Mouse (Mus musculus) erythroid progenitor cell, adult 5-6 weeks (primary cell): ENCODE data around the gene Etfb. TPM values are rescaled to one million over a fixed set of nuclear protein-coding genes. Genes with fewer than 3 reads are reported as not detected.

Source experiments
- ATAC-seq: replicated peaks from 2 replicates; pipeline ENCODE4 v1.8.0; 2016; ENCODE audit warnings: moderate number of reproducible peaks, mild to moderate bottlenecking, moderate TSS enrichment, inconsistent platforms; ENCODE audit not compliant: poor library complexity, low FRiP score, severe bottlenecking
- total RNA-seq, 2 experiments: library from RNA; stranded (forward) in 1 of 2; stranded (reverse) in 1 of 2; fragments of 150-400 nt in 1 of 2; fragments of 186-747, 209-891 nt in 1 of 2; gene quantifications; 2 replicates each; pipeline versions ENCODE4 v1.2.3 to v1.2.4; 2015 to 2017; ENCODE audit warnings: low replicate concordance in 2 of 2

The Etfb gene
- total RNA-seq, 2 experiments from 2014 or later: 46.5 to 70.3 TPM

DNA sequence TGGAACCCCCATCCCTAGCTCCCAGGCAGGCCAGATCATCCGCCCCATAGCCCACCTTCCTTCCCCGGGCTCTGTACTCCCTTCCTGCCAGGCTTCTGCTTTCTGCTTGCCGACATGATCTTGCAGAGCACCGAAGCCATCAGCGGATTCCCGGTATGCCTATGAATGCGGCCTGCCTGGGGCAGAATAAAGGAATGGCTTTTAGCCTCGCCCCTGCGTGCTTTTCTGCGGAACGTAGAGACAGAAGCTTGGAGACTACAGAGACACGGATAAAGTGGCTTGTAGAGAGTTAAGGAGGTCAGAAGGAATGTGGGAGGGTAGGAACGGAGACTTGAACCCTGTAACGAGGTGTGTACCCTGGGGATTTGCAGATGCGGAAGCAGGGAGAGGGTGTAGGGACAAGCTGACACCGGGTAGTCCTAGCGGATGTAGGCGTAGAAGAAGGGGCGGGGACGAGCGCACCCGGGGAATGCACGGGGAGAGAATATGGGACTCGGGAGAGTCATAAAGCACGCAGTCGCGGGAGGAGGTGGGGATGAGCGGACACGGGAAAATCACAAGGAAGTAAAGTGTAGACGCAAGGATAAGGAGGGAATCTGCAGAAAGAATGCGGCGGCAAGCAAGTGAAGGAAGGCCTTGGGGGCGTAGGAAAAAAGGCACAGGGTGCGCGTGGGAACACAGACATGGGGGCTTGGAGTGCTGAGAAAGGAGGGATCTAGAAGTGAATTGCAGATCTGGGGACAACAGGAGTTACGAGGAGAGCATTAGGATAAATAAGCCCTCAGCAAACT, 562 bp upstream of the Etfb start:
- ATAC-seq: peak; percentile 78

GRCm38 (mm10) chr7:43447801-43448200, 3.9 kb downstream of the Etfb start:
- ATAC-seq: no peak

DNA sequence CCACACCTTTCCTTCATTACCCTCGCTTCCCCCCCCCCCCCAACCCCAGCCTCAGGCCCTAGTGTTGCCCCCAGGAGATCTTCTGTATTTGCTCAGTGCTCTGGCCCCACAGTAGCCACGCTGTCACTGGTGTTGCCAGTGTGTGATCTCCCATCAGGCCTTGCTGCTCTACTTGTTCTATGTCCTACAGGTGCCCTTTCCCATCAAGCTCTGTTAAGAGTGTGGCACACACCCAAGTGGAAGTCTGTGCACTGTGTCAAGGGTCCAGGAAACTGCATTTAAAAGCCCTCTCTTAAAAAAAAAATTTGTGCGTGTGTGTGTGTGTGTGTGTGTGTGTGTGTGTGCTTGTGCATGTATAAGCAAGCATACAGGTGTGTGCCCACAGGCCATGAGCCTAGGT, 4.4 kb downstream of the Etfb start:
- no peak for ATAC-seq

- no peak for ATAC-seq
Observed at GRCm38 (mm10) chr7:43449811-43450210, 5.9 kb downstream of the Etfb start.

- ATAC-seq: no peak
Observed at GRCm38 (mm10) chr7:43451726-43452125, 7.8 kb downstream of the Etfb start.

DNA sequence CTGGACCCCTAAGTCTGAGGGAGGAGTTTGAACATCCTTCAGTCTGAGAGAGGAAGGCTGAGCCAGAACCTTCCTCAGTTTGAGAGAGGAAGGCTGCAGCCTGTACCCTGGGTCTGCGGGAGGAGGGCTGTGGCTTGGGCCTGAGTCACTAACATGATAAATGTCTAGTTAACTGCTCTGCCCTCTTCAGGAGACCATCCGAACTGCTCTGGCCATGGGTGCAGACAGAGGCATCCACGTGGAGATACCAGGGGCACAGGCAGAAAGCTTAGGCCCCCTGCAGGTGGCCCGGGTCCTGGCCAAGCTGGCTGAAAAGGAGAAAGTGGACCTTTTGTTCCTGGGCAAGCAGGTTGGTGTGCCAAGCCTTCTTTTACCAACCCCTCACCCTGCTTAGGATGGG, 8.7 kb downstream of the Etfb start:
- 0 out of 2 replicates have a peak, but pooled peaks have one; percentile 18 for ATAC-seq

DNA sequence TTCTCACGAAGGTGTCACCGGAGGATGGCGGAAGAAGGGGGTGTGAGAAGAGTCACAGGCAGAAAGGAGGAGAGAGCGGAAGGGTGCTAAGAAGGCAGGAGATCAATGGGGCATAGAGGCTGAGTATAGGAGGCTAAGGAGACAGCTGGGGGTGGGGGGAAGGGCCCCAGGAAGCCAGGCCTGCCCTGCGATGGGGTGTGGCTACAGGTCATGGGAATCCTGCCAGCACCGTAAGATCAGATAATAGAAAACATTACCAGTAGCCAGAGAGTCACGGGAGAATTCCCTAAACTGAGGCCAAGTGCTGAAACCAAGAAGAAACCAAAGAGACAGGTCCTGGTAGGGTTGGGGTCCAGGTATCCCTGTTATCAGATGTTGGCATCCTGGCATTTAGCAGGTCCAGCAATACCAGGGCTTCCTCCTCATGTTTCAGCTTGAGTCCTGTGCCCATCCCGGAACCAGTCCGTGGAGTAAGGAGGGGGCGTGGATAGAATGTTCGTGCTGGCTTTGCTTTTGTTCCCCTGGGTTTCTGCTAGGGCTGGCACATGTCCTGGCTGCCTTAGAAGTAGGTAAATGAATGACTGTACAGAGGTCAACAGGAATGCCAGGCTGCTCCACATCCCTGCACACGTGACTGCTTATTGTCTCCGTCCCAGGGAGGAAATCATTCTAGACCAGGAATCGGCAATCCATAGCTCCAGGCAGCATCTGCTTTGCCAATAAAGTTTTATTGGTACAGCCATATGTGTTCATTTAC, 9.9 kb downstream of the Etfb start:
- ATAC-seq: no peak

DNA sequence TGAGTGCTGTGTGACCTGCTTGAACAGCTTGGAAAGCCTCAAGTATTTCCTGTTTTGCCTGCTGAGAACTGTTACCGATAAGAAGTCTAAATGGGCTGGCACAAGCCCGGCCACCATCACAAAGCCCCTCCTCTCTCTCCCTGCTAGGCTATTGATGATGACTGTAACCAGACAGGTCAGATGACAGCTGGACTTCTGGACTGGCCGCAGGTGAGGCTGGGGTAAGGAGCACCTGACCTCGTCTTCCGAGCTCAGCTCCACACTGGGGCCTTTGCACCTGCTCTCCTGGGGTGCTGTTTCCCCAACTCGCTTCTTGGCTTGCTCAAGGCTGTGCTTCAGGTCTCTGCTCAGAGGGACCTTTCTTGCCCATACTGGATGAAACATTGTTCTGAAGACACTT, 10.5 kb downstream of the Etfb start:
- ATAC-seq: no peak

DNA sequence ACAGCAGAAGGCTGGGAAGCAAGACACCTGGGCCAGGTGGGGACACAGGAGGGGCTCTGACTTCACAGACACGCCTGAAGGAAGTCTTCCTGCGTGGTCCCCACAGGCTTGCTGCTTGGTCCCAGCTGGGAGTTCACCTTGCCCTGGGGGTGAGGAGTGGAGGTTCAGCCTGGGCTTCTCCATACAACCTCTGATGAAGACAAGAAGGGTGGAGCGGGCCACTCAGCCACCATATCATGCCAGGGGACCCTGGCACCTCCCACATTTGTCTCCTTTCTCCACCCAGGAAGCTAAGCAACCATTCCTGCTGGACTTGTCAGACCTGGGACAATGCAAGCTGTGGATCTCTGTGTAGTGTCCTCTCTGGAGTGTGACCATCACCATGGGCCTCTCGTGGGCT, 19.0 kb downstream of the Etfb start, which contains the start of gene Vsig10l:
TSS of gene Vsig10l (plus strand) at position 301 of the 400 bp plus-strand sequence.
- no peak for ATAC-seq

GRCm38 (mm10) chr7:43463976-43464375, 20.1 kb downstream of the Etfb start:
- no peak for ATAC-seq

DNA sequence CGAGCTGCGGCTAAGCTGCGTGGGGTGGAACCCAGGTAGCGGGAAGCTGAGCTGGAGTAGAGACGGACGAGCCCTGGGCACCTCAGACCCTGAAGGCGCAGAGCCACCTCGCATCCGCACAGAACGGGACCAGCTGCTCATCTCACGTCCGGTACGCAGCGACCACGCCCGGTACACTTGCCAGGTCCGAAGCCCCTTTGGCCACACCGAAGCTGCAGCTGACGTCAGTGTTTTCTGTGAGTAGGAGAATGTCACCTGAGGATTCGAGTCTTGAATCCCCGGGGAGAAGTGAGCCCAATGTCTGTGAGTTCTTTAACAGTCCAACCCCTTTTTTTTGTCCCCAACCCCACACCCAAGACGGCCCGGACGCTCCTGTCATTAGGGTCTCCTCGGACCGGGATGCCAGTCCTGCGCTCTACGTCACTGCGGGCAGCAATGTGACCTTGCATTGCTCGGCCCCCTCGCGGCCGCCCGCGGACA, 21.0 kb downstream of the Etfb start:
- no peak for ATAC-seq

- peak; percentile 85 for ATAC-seq
Observed at GRCm38 (mm10) chr7:43465344-43466098, 21.6 kb downstream of the Etfb start.

DNA sequence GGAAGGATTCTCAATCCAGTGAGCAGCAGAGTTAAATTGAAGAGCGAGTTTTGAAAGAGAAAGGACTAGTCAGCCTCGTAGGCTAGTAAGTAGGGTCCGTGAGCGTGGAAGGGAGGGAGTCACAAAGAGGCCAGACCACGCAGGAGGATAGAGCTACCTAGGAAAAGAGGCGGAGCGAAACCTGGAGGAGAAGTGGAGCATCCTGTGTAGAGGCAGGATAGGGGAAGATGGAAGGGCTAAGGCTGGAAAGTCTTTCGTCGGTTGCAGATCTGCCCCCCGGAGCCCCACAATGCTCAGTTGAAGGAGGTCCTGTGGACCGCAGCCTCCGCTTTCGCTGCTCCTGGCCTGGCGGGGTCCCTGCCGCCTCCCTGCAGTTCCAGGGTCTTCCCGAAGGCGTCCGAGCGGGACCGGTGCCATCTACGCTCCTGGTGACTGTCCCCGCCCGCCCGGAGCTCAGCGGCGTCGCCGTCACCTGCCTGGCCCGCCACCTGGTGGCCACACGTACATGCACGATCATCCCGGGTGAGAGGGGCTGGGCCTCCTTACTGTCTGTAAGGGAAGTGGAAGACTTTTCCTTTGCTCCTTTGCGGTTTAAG, 22.3 kb downstream of the Etfb start:
- ATAC-seq: peak; percentile 80

GRCm38 (mm10) chr7:43470373-43470772, 26.5 kb downstream of the Etfb start:
- no peak for ATAC-seq

DNA sequence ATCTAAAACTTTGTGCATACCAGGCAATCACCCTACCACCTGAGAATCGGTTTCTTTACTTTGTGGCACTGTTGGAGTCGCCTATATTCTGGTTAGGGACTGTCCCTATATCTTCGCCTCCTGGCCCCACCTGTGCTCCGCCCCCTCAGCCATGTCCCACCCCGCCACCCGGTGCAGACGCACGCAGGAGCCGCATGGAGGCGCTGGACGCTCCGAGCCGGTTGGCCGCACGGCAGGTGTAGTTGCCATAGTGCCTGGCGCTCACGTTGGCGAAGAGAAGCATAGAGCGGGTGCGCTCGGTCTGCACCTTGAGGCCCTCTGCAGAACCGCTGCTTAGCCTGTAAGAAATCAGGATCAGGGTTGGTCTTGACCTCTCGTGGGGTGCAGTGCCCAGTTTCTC, 31.8 kb downstream of the Etfb start:
- no peak for ATAC-seq

- ATAC-seq: no peak
Observed at GRCm38 (mm10) chr7:43476376-43476775, 32.5 kb downstream of the Etfb start.

DNA sequence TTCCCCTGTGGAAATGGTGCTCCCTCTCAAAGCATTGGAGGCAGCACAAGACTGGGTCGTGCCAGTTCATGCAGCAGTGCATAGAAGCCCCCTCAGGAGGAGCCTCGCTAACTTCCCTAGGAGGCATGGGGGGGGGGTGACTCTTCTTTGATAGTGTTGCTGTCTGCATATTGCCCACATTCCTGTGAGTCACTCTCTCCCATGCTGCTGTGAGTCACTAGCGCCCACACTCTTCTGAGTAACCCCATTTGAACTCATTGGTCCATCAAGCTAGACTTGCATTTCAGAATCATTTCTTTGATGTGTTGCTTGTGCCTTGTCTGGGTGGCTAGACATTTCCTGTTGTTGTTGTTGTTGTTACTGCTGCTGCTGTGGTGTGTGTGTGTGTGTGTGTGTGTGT, 37.3 kb downstream of the Etfb start:
- ATAC-seq: no peak

- no peak for ATAC-seq
Observed at GRCm38 (mm10) chr7:43482090-43482716, 38.3 kb downstream of the Etfb start.

DNA sequence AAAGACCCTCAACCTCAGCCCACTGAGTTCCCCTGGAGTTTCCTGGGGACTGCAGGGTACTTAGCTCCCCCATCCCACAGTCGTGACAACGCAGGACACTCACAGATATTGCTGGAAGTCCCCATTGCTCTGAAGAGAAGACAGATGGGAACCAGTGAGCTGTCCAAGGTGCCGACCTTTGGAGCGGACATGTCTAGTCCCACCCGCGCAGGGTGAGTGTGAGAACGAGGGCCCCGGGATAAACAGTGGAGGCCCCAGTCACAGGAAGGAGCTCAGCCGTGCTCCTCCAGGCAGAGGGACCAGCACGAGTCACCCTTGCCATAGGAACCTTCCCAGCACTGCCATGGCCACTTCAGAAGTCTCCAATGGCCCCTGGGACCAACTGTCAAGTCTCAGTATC, 39.4 kb downstream of the Etfb start:
- no peak for ATAC-seq
